Mouse (Mus musculus): ENCODE data around the gene Lyg2. TPM values are rescaled to one million over a fixed set of nuclear protein-coding genes. Genes with fewer than 3 reads are reported as not detected.

The Lyg2 gene
- polyA plus RNA-seq, 2 experiments, result not detected

DNA sequence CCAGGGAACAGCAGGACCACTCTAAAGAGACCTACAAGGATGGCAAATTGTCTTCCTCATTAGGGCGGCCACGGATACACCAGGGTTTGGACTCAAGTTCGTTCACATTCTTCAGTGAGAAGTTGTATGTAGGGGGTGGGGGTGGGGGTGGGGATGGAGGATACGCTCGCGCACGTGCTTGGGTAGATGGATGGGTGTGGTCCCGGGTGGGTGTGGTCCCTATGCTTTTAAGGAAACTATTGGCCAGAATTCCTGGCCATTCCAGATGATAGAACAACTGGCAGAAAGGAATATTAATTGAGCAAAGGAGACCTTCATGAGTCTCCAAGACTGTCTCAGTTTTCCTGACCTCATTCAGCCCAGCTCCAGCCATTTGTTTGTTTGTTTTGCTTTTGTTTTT, 9.7 kb upstream of the Lyg2 start:
- Histone ChIP-seq H3K27me3 (ENCODE audit: control insufficient read depth, insufficient read depth, low read length) (no peaks in the 10 kb centered on the region), H3K9me3 (ENCODE audit: control insufficient read depth, low read length) (no peaks in the 10 kb centered on the region), H3K4me2 (replicated peaks; ENCODE audit: low read depth, low read length, severe bottlenecking) (no peak overlapping the region), H3K9ac (ENCODE audit: low read depth, low read length, severe bottlenecking) (no peak overlapping the region), H3K4me1 (ENCODE audit: control insufficient read depth, insufficient read depth, low read length) (no peaks in the 10 kb centered on the region), H3K27ac (replicated peaks; ENCODE audit: low read depth, low read length) (no peak overlapping the region), H3K4me3 (replicated peaks; ENCODE audit: low read length) (no peak overlapping the region), H3K36me3 (ENCODE audit: control insufficient read depth, insufficient read depth, low read length) (no peaks in the 10 kb centered on the region)
- no peak for TF ChIP-seq POLR2A (IDR thresholded peaks at IDR 0.05; ENCODE audit: borderline replicate concordance, extremely low read depth, insufficient read depth, insufficient read length)
- WGBS, result 73% methylated on average over 8 of the region's 8 CpGs
- ATAC-seq (ENCODE audit: low FRiP score, low read depth) (no peak), DNase-seq (ENCODE audit: low spot score) (no peak)

DNA sequence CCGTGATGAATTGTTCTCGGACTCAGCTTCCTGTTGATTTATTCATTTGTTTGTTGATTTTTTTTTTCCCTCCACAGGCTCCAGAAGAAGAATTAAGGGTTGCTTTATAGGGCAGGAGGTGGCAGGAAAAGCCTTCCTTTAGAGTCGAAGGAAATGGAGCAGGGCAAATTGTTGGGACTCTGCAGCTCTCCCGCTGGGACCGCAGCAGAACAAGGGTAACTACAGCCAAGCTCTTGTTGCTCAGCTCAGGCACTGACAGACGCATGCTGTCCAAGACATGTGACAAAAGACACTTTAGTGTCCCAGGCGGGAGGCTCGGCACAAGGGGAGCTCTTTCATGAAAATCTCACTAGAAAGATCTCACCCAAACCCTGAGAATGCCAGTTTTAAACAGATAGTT, 6.2 kb upstream of the Lyg2 start:
- Histone ChIP-seq H3K4me2 (replicated peaks; ENCODE audit: low read depth, low read length, severe bottlenecking) (no peak overlapping the region), H3K9me3 (ENCODE audit: control insufficient read depth, low read length) (no peaks in the 10 kb centered on the region), H3K9ac (ENCODE audit: low read depth, low read length, severe bottlenecking) (no peak overlapping the region), H3K4me3 (replicated peaks; ENCODE audit: low read length) (no peak overlapping the region), H3K27me3 (ENCODE audit: control insufficient read depth, insufficient read depth, low read length) (no peaks in the 10 kb centered on the region), H3K4me1 (ENCODE audit: control insufficient read depth, insufficient read depth, low read length) (no peaks in the 10 kb centered on the region), H3K36me3 (ENCODE audit: control insufficient read depth, insufficient read depth, low read length) (no peaks in the 10 kb centered on the region), H3K27ac (replicated peaks; ENCODE audit: low read depth, low read length) (no peak overlapping the region)
- 38% methylated on average over 8 of the region's 8 CpGs for WGBS
- TF ChIP-seq POLR2A (IDR thresholded peaks at IDR 0.05; ENCODE audit: borderline replicate concordance, extremely low read depth, insufficient read depth, insufficient read length), result no peak
- ATAC-seq (ENCODE audit: low FRiP score, low read depth), result no peak
- no peak for DNase-seq (ENCODE audit: low spot score)

DNA sequence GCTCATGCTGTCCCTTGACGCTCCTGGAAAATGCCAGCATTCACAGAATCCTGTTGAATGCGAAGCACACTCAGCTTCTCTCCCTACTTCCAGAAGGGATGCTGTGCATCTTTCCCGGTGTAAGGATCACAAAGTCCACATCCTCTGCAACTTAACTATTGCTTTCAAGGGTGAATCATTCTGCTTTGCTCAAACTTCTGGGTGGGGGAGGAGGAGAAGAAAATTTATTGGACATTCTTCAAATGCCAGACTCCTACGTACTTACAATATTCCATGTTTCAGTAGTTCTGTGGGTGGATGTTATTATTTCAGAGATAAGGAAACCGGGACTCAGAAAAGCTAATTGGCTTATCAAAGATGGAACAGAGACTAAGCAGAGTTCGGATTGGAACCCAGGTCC, 1.8 kb upstream of the Lyg2 start:
- Histone ChIP-seq H3K36me3 (ENCODE audit: control insufficient read depth, insufficient read depth, low read length) (no peaks in the 10 kb centered on the region), H3K9me3 (ENCODE audit: control insufficient read depth, low read length) (no peaks in the 10 kb centered on the region), H3K4me3 (replicated peaks; ENCODE audit: low read length) (no peak overlapping the region), H3K27me3 (ENCODE audit: control insufficient read depth, insufficient read depth, low read length) (no peaks in the 10 kb centered on the region), H3K4me2 (replicated peaks; ENCODE audit: low read depth, low read length, severe bottlenecking) (no peak overlapping the region), H3K9ac (ENCODE audit: low read depth, low read length, severe bottlenecking) (no peak overlapping the region), H3K27ac (replicated peaks; ENCODE audit: low read depth, low read length) (no peak overlapping the region), H3K4me1 (ENCODE audit: control insufficient read depth, insufficient read depth, low read length) (no peaks in the 10 kb centered on the region)
- no peak for ATAC-seq (ENCODE audit: low FRiP score, low read depth)
- no peak for TF ChIP-seq POLR2A (IDR thresholded peaks at IDR 0.05; ENCODE audit: borderline replicate concordance, extremely low read depth, insufficient read depth, insufficient read length)
- DNase-seq (ENCODE audit: low spot score), result no peak
- 59% methylated on average over 6 of the region's 6 CpGs for WGBS

DNA sequence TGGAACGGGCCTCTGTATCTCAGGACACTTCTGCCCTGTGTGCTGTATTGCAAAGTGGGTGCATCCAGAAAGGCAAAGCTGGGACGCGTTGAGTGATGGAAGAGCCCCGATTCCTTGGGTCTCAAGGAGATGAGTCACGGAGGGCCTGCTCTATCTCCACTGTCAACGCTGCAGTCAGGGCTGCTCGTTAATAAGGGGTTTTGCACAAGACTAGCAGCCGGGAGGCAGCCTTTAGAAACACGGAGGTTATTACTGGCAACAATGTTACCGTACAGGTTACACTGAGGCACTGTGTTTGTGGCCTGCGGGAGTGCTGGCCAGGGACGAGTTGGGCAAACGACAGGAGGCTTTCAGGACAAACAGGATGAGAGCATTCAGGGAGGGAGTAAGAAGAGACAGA, 1.4 kb upstream of the Lyg2 start:
- no peak overlapping the region for H3K4me2 ChIP-seq (replicated peaks; ENCODE audit: low read depth, low read length, severe bottlenecking)
- no peak for TF ChIP-seq POLR2A (IDR thresholded peaks at IDR 0.05; ENCODE audit: borderline replicate concordance, extremely low read depth, insufficient read depth, insufficient read length)
- WGBS, result 53% methylated on average over 13 of the region's 13 CpGs
- H3K4me3 ChIP-seq (replicated peaks; ENCODE audit: low read length), result no peak overlapping the region
- DNase-seq (ENCODE audit: low spot score) (no peak), ATAC-seq (ENCODE audit: low FRiP score, low read depth) (no peak)
- H3K4me1 ChIP-seq (ENCODE audit: control insufficient read depth, insufficient read depth, low read length), result no peaks in the 10 kb centered on the region
- H3K9ac ChIP-seq (ENCODE audit: low read depth, low read length, severe bottlenecking), result no peak overlapping the region
- no peaks in the 10 kb centered on the region for H3K9me3 ChIP-seq (ENCODE audit: control insufficient read depth, low read length)
- no peak overlapping the region for H3K27ac ChIP-seq (replicated peaks; ENCODE audit: low read depth, low read length)
- H3K36me3 ChIP-seq (ENCODE audit: control insufficient read depth, insufficient read depth, low read length), result no peaks in the 10 kb centered on the region
- no peaks in the 10 kb centered on the region for H3K27me3 ChIP-seq (ENCODE audit: control insufficient read depth, insufficient read depth, low read length)

DNA sequence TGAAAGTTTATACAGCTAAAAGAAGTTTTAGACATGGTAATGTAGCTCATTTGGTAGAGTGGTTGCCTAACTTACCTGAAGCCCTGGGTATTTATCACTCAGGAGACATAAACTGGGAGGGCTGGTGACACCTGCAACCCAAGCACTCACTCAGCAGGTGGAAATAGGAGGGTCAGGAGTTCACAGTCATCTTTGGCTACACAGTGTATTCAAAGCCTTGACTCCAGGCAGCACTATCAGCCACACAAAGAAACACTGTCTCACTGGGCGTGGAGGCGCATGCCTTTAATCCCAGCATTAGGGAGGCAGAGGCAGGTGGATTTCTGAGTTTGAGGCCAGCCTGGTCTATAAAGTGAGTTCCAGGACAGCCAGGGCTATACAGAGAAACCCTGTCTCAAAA, 3.5 kb downstream of the Lyg2 start:
- TF ChIP-seq POLR2A (IDR thresholded peaks at IDR 0.05; ENCODE audit: borderline replicate concordance, extremely low read depth, insufficient read depth, insufficient read length), result no peak
- no peak for DNase-seq (ENCODE audit: low spot score)
- Histone ChIP-seq H3K27ac (replicated peaks; ENCODE audit: low read depth, low read length) (no peak overlapping the region), H3K27me3 (ENCODE audit: control insufficient read depth, insufficient read depth, low read length) (no peaks in the 10 kb centered on the region), H3K4me1 (ENCODE audit: control insufficient read depth, insufficient read depth, low read length) (no peaks in the 10 kb centered on the region), H3K9me3 (ENCODE audit: control insufficient read depth, low read length) (no peaks in the 10 kb centered on the region), H3K4me3 (replicated peaks; ENCODE audit: low read length) (no peak overlapping the region), H3K4me2 (replicated peaks; ENCODE audit: low read depth, low read length, severe bottlenecking) (no peak overlapping the region), H3K36me3 (ENCODE audit: control insufficient read depth, insufficient read depth, low read length) (no peaks in the 10 kb centered on the region), H3K9ac (ENCODE audit: low read depth, low read length, severe bottlenecking) (no peak overlapping the region)
- WGBS, result 83% methylated on average over 2 of the region's 2 CpGs
- ATAC-seq (ENCODE audit: low FRiP score, low read depth), result no peak

DNA sequence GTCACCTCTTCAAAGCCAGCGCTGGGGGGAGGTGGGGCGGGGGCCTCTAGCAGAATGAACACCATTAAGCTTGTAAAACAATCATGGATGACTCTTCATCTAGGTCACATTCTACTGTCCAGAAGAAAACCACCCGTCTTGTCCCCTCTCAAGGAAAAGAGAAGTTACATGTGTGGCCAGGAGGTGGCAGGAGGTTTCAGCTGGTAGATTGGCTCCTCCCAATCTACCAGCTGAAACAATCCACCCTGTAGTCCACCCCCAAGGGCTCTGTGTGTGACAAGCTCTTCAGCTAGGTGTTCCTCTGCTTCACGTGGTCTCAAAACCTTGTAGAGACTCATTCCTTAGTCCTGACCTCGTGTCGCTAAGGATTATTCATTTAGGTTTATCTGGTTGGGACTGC, 13.1 kb downstream of the Lyg2 start:
- Histone ChIP-seq H3K4me3 (replicated peaks; ENCODE audit: low read length) (no peak overlapping the region), H3K27me3 (ENCODE audit: control insufficient read depth, insufficient read depth, low read length) (no peaks in the 10 kb centered on the region), H3K27ac (replicated peaks; ENCODE audit: low read depth, low read length) (no peak overlapping the region), H3K36me3 (ENCODE audit: control insufficient read depth, insufficient read depth, low read length) (peaks cover 18% of the 10 kb centered on the region), H3K4me1 (ENCODE audit: control insufficient read depth, insufficient read depth, low read length) (no peaks in the 10 kb centered on the region), H3K9ac (ENCODE audit: low read depth, low read length, severe bottlenecking) (no peak overlapping the region), H3K4me2 (replicated peaks; ENCODE audit: low read depth, low read length, severe bottlenecking) (no peak overlapping the region), H3K9me3 (ENCODE audit: control insufficient read depth, low read length) (no peaks in the 10 kb centered on the region)
- no peak for ATAC-seq (ENCODE audit: low FRiP score, low read depth)
- DNase-seq (ENCODE audit: low spot score), result no peak
- 32% methylated on average over 6 of the region's 6 CpGs for WGBS
- no peak for TF ChIP-seq POLR2A (IDR thresholded peaks at IDR 0.05; ENCODE audit: borderline replicate concordance, extremely low read depth, insufficient read depth, insufficient read length)
